Mouse (Mus musculus) monocyte, adult 5-6 weeks (primary cell): Measurements from ENCODE around the gene Gtpbp1. TPM values are rescaled to one million over a fixed set of nuclear protein-coding genes. Genes with fewer than 3 reads are reported as not detected.

ENCODE experiments used
- ATAC-seq: fragments of 153-309, 156-312 bp; replicated peaks from 2 replicates; pipeline ENCODE4 v1.8.0; 2017; ENCODE audit warnings: mild to moderate bottlenecking; ENCODE audit not compliant: low TSS enrichment, insufficient number of reproducible peaks, severe bottlenecking, poor library complexity, low FRiP score
- total RNA-seq: library from RNA; stranded (forward); fragments of 200-1000, 200-491, 200-594 nt; gene quantifications from 3 replicates; pipeline ENCODE4 v1.2.3, GENCODE M21; 2017

The Gtpbp1 gene
- total RNA-seq, 1 experiment from 2014 or later: 53.0 TPM

DNA sequence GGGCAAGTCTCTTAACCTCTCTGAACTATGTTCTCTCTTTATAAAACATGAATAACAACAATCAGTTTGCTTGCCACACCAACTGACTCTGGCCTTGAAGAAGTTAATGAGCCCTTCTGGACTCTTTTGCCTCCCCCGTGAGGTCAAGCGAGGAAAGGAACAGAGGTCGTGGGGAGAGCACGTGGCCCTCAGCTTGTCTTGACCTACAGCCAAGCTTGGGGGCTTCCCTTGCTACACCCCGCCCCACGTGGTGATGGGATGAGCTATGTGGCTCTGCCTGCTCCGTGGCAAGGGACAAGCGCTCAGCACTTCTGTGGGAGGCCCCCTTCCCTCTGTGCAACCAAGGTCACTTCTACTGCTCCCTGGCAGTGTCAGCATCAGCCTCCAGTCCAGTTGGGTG is 54.1 kb downstream of the Gtpbp1 start:
- no peak for ATAC-seq

DNA sequence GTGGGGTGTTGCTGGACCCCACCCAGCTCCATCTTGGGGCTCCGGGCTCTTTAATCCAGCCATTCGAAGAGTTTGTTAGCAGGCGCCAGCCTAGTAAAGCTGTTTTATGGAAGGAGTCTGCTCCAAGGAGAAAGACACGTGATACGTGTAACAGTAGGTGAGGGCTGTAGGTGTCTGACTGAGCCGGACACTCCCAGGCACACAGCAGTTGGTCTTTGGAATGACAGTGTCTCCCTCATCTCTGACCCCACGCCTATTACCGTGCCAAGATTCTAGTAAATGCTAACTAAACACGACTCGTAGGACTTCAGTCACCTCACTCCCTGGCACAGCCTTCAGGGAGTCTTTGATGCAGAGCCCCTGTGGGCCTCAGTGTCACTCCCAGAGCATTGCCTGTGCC is 54.7 kb downstream of the Gtpbp1 start:
- no peak for ATAC-seq

DNA sequence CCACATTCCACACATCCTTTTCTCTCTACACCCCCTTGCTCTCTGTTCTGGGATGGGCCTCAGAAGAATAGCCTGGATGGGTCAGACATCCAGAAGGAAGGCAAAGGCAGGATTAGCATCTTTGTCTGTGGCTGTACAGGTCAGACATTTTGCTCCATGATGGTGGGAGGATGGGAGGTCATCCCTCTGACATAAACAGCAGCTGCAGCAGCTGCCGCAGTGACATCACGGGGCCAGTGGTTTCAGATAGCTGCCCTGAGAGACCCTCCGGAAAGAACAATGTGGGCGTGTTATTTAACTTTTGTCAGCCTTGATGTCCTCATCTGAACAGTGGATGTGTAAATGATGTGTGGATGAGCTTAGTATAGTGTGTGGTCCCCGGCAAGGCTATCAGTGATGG is 55.2 kb downstream of the Gtpbp1 start:
- no peak for ATAC-seq

DNA sequence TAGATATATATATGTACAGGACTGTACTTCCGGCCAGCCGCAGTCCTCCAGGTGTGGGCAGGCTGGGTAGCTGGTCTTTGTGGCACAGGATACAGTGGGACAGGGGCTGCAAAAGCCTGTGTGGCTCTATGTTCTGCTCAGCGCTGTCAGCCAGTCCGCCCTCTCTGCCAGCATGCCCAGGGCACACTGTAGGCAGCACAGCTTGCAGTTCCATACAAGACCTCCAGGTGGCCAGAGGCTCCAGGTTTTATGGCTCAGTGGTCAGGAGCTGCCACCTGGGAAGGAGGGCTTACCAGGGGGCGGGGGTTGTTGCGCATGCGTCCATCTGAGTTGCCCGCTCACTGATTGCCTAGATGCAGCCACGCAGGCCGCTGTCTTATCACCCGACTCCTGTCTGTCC is 57.4 kb downstream of the Gtpbp1 start:
- ATAC-seq: no peak; the same call in 1 of the 2 replicates

DNA sequence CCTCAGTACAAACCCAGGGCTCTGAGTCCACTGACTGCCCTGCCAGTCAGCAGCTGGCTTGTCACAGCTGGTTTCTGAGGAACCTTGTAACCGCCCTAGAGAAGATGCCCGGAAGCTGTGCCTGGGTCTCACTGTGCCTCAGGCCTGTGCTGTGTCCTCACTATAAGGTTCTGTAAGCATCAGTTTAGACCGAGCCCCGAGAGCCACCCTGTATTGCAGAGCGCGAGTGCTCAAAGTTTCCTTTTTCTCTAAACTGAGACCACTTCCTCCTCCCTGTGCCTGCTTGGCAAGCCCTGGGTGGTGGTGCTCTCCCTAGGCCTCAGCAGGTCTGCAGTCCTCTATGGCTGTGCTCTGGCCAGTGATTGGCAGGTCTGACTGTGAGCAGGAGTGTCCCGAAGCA is 58.5 kb downstream of the Gtpbp1 start:
- no peak for ATAC-seq

DNA sequence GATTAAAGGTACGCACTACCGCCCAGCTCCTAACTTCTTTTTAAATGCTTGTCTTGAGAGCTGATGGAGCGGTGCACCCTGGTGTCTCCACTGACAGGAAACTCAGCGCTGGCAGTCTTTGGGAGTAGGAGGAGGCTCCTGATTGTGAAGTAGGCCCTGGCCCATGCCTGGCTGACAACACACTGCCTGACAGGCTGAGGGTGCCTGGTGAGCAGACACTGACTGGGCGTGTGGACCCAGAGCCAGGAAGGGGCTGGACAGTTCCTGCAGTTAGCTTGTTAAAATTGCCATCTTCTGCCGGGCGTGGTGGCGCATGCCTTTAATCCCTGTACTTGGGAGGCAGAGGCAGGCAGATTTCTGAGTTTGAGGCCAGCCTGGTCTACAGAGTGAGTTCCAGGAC is 59.6 kb downstream of the Gtpbp1 start:
- no peak for ATAC-seq

DNA sequence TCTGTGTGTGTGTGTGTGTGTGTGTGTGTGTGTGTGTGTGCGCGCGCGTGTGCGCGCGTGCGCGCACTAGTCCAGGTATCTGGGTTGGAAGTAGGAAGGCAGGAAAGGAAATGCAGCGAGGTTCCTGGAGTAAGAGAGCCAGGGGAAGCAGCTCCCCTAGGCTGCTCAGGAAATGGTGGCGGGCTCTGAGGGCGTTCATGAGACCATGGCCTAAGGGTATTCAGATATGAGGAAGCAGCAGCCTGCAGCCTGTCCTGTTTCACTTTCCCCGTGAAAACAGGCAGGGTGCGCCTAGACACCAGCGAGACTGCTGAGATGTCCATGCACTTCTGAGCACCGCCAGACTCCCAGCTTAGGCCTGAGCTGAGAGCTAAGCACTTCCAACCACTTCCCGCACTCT is 61.1 kb downstream of the Gtpbp1 start:
- peak; percentile 46 for ATAC-seq

DNA sequence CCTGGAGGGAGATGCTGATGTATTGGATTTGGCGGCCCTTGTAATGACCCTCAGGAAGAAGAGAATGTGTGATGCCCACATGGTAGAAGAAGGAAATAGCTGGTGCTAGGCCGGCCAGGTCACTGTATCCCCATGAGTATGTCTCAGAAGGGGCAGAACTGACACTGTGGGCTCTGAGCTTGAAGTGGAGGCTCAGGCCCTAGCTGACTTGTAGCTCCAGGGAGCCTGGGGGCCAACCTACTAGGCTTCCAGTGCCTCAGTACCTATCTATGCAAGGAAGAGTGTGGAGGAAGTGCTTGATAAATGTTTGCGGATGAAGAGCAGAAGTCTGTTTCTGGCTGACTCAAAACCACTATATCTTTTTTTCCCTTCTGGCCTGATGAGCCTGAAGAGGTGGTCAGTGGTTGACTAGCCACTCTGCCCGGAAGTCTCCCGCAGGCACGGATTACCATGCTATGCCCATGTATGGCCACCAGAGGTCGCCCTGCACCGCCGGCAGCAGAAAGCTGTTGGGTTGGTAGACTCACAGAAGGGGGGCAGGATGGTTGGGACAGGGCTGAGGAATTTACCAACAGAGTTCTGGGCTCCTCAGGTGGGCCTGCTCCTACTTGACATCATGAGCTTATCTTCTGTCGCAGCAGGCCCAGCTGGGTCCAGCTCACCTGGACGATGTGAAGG is 62.2 kb downstream of the Gtpbp1 start:
- peak; percentile 72 for ATAC-seq

DNA sequence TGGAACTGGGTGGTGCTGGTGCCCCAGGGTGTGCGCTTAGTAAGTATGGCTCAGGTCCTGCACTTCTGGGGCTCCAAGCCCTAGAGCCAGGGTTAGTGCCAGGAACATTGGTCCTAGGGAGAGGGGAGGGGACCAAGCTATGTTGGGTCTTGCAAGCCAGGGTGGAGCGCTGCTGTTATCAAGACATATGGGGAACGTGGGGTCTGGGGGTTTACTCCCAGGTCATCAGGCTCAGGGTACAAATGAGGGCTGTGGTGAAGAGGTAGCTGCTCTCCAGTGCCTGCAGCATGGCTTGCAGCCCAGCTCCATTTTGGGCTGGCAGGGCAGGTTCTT is 62.7 kb downstream of the Gtpbp1 start:
- no peak for ATAC-seq

DNA sequence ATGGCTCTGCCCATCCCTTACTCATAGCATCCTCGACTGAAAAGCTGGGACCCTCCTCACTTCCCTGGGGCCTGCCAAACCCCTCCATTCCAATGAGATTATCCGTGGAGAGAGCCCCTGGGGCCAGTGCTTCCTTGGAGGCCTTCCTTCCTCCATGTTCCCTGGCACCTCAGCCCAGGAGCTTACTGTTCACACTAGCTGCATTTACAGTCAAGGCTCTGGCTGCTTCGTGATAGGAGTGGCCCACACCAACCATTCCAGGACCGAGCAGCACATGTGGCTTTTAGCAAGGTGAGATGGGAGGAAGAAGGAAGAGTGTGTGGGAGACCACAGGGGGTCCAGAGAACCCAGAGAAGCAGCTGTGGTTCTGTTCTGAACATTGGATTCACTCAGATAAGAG is 63.2 kb downstream of the Gtpbp1 start:
- no peak for ATAC-seq

DNA sequence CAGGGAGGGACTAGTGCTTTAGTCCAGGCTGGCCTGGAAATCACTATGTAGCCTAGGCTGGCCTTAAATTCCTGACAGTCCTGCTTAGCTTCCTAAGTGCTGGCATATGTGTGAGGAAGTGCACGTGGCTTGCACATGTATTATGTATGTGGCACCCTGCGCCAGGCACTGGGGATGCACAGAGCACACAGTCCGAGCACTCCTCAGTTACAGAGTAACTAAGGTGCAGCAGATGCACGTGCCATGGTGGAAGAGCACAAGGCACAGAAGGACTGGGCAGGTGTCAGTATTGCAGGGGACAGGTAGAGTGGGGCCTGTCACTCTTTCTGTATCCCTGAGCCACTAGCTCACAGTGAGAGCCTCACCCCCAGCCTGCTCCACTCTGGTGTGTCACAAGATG is 64.5 kb downstream of the Gtpbp1 start:
- no peak for ATAC-seq

DNA sequence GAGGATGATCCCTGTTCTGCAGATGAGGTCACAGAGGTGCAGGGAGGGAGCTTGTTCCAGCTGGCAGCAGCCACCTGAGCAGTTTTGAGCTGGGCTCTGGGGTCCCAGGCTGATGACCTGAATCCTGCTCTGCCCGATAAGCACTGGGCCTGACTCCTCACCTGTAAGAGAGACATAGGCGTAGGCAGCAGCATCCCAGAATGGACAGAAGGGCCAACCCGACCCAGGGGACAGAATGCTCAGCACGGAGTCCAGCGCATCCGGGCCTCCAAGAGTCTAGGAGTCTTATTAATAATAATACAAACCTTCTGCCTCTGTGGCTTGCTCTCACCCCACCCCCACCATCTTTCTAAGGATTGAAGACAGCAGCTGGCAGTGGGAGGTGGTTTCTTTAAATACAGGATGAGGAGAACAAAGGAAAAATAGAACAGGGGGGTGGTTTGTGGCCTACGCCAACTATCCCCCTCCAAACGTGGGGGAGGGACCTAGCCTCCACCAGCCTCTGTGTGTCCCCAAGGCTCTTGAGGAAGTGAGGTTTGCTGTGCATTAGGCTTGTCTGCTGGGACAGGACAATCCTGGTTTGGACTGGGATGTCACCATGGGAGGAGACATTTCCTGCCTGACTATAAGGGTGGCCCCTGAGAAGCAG is 65.5 kb downstream of the Gtpbp1 start:
- ATAC-seq: no peak

DNA sequence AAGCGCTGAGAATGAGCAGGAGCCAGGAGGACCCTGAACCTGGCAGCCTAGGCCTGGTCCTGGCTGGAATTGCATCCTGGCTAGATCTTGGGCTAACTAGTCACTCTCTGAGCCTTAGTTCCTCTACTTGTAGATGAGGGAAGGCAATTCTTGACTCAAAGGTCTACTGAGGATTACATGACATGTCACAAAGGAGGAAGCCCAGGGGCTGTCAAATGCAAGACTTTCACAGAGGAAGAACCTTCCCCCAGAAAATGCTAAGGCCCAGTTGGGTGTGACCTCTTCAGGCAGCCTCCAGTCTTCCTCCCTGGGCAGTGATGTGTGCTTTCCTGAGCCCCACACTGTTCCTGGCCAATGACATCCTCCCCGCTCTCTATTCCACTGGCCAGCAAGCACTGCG is 66.5 kb downstream of the Gtpbp1 start:
- peak; percentile 63 for ATAC-seq

DNA sequence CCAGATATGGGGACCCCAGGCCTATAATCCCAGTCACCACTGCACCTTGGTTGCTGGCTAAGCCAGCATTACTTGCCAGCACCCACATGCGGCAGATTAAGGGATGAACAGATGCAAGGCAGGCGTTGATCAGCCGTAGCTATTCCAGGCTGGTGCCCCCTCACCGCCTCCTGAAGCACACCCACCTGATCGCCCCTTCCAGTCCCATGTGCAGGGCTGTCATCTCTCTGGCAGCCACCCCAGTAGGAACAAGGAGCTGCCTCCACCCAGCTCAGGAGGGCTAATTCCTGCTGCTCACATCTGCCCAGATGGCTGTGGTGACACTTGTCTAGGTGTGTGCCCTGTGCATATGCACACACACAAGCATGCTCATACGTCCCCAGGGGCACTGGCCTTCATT is 70.3 kb downstream of the Gtpbp1 start:
- ATAC-seq: no peak

DNA sequence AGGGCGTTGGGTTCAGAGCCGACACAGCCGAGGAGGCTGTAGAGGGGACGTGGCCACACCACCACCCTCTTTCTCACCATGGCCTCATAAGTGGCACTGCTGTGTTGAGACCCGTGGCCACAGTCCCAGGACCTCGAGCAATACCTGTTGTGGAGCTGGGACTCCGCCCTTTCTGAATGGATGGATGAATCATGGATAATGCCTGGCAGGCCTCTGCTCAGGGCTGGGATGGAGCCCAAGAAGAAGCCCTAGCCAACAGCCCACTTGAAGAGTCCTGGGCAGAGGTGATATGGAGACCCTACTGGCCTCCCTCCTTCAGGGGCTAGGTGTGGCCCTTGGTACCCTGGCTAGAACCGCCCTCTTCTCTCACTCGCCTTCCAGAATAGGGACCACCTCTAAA is 72.4 kb downstream of the Gtpbp1 start:
- no peak for ATAC-seq

DNA sequence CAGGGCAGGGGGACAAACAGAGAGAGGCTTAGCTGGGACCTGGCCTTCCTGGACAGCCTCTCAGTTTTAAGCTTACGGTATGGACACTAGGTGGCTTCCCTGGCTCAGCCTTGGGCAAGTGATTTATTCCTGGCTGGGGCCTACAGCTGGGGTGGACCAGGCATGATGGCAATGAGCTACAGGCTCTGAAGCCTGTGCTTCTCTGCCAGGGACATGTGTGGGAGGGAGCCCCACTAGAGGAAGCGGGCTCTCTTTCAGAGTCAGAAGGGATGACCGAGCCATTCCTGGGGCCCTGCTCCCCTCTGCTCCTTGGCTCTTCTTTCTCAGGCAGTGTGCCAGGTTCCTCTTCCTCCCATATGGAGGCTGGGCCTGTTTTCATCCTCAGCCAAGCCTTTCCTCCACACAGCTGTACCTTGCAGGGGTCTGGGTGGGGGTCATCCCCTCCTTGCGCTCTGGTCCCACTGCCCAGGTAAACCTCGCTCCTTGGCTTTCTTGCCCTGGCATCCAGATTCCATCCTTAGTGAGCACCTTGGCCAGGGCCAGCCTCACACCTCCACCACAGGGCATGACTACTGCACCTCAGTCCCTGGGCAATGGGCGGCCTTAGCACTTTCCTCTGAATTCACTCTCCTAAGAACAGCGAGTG is 73.1 kb downstream of the Gtpbp1 start:
- no peak for ATAC-seq

DNA sequence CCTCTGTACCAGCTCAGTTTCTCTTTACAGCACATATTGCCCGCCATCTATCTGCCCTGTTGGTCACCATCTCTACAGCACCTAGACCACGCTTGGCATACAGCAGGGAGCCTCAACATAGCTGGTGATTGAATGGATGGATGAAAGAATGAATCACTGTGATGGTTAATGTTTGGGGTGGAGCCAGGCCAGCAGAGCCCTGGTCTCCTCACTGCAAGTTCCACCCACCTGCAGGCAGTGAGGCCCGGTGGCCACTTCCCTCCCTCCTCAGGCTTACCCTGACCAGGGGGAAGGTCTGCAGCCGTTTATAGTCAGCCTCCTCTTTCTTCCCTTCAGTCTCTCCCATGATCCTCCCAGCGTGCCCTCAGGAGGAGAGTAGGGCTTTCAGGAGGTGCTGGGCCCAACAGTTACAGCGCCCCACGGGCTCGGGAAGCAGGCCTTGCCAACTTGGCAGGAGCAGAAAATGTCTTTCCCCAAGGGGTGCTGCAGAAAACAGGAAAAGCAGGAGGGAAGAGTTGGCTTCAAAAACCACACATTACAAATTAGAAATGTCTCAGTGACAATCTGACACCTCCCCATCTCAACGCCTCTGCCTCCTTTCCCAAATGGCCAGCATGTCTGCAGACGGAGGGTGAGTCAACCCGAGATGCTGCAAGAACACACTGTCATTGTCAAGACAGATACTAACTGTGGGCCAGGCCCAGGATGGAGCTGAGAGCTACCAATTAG is 74.1 kb downstream of the Gtpbp1 start:
- ATAC-seq: no peak

DNA sequence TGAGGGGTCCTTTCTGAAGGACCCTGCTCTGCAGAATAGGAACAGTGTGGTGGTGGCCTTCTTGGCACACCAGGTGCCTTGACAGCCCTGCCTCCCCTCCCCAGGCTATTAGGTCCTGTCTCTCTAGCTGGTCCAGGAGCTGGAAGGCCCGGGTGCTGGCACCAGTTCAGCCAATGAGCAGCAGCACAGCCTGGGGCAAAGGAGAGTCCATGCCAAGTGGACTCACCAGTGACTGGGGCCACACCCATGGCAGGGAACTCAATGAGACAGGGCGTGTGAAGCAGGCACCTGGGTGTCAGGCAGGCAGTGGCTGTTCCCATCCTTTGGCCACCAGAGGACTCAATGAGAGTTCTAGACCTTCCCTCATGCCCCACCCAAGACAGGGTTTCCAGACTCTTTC is 74.7 kb downstream of the Gtpbp1 start:
- ATAC-seq: no peak

DNA sequence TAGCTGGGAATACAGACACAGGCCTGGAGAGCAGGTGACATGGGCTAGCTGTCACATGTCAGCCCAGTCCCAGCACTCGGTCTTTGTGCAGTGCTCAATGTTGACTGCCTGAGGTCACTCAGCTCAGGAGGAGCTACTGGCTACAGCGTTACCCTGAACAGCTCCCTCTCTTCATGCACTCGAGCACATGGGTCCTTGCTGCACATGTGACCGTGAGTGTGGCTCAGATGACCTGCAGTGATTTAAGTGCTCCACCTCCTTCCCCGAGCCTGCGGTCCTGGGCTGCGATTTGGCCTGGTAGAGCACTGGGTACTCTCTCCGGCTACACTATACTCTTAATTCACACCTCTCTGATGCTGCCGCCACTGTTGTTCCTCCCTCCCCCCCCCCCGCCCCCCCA is 75.5 kb downstream of the Gtpbp1 start:
- ATAC-seq: no peak

DNA sequence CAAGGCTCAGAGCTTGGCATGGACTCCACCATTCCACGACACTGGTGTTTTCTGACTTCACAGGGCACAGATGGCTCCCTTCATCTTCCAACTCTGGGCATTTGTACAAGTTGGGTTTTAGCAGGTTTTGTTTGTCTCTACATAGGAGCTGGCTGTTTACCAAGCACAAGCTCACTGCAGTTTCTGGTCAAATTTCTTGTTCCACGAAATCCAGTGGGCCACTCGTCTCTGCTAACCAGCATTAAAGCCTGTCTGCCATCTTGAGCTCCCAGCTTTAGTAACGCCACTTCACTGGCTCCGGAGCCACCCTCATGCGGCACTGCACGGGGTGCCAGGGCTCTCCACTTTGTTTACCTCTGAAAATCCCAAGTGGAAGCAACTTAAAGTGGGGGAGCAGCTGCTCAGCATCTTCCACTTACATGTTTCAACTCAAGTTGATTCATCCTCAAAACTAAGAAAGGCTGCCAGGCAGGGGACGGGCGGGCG is 76.0 kb downstream of the Gtpbp1 start:
- ATAC-seq: no peak
